Mouse (Mus musculus) heart, postnatal 10 days (tissue): ENCODE measurements at regions not wholly inside any gene's neighbourhood (a gene's known extent, or its start where the extent isn't known, plus 50 kb on each side); places are given as distances from the start of the nearest gene placed in this dataset.

Source experiments
- DNase-seq, 2 experiments: peaks; one replicate each; pipeline ENCODE4 v3.0.0; 2021
- intact Hi-C: fragments of 180-260 bp; cut with DNase I; formaldehyde crosslinking; loops from one replicate; pipeline ENCODE4 v1.15.1; 2025

DNA sequence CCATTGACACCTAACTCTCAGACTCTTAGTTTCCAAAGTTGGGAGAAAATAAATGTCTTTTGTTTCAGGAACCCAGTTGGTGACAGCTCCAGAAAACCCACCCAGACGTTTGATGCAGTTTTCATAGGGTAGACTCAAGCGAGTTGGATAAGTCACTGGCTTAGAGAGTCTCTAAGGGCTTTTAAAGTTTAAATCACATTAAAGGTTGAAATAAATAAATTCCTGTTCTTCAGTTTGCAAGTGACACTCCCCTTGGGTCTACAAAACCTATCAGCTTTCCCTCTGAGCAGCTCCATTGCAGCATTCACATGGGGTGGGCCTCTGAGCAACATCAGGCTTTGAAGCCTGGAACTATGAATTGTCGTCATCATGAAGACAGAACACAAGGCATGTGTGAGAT, 69.9 kb upstream of the Gdf10 start:
- intact Hi-C loops, result no loop called here
- no peak for DNase-seq

- peak; percentile 22 to 29 for DNase-seq
- intact Hi-C loops, result no loop called here
Observed at GRCm38 (mm10) chr14:33854181-33854580, 69.2 kb upstream of the Gdf10 start.

GRCm38 (mm10) chr14:33856992-33857391, 66.4 kb upstream of the Gdf10 start:
- intact Hi-C loops, result no loop called here
- no peak for DNase-seq

- intact Hi-C loops, result no loop called here
- no peak for DNase-seq
Observed at GRCm38 (mm10) chr14:33864796-33865195, 58.6 kb upstream of the Gdf10 start.

- intact Hi-C loops, result no loop called here
- no peak for DNase-seq
Observed at GRCm38 (mm10) chr14:33865746-33866145, 57.6 kb upstream of the Gdf10 start.

- DNase-seq, result no peak
- intact Hi-C loops, result no loop called here
Observed at GRCm38 (mm10) chr14:33867674-33868073, 55.7 kb upstream of the Gdf10 start.
